Mouse (Mus musculus) liver (tissue): ENCODE results near the gene Cpox.

Source experiments
- DNase-seq: peaks from one replicate; pipeline ENCODE4 v3.0.0-alpha.2; 2020; ENCODE audit warnings: mixed read lengths

Gene Cpox

DNA sequence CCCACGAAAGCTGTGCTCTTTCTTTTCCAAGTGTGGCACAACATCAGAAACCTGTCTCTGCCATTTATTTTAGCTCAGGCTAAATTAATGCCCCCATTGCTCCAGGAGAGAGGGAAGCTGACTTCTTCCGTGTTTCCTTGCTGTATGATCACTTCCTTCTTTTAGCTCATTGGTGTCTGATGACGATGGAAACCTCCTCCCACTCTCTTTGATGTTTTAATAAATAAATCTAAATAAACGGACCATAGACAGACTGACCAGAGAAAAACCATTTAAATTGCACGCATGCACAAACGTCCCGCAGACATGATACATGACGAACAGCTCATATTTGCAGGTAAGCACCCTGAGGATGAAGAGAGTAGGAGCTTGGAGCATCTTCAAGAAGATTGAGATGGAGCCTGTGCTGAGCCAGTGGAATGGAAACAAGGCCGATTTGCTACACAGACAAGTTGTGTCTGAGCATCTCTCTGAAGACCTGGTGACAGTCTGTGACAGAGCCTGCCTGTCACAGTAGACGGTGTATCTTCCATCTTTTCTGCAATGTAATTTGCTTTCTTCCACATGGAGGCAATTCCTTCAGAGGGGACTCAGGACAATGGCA, 32.3 kb downstream of the Cpox start:
- DNase-seq: no peak

DNA sequence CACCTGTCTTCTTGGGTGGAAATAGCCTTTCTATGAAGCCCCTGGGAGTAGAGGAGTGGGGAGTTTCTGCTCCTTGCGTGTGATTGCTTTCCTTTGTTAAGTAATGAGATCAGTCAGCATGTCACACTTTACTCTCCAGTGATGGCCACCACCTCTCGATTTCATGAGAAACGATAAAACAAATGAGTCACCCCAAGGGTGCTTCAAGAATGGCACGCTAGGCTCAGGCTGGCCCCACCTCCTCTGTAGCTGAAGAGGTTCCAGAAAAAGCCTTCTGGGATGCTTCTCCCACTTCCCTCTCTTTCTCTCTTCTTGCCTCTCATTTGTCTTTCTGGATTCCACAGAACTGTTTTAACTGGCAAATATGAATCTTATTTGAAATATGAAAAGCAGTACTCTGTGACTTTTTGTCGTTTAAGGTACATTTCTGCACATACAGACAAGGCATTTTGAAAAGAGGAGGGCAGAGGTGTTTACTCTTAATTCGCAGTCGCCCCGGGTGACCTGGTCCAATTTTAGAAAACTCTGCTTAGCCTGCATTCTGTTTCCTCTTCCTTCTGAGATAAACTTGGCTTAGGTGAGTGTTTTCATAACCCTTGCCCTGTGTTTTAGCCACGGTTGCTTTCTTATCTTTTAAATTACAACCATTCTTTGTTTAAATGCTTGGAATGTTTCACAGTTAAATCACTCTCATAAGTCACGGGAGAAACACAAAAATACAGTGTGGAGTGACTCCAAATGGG, 33.5 kb downstream of the Cpox start:
- no peak for DNase-seq

DNA sequence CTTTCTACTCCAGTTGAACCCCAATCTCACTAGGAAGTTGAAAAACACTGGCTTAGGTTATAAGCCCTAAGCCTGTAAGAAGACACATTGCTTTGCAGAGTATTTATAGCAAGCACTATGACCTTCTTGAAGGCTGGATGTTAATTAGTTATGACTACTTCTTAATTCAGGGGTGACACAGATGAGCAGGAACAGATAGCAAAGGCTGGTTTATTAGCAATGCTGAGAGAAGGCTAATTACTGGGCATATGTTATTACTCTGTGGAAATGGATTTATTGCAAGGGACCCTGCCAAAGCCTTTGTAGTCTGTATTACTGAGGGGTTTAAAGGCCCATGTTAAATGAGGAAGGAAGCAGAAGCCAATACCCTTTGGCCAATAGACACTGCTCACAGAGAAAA, 34.9 kb downstream of the Cpox start:
- no peak for DNase-seq

DNA sequence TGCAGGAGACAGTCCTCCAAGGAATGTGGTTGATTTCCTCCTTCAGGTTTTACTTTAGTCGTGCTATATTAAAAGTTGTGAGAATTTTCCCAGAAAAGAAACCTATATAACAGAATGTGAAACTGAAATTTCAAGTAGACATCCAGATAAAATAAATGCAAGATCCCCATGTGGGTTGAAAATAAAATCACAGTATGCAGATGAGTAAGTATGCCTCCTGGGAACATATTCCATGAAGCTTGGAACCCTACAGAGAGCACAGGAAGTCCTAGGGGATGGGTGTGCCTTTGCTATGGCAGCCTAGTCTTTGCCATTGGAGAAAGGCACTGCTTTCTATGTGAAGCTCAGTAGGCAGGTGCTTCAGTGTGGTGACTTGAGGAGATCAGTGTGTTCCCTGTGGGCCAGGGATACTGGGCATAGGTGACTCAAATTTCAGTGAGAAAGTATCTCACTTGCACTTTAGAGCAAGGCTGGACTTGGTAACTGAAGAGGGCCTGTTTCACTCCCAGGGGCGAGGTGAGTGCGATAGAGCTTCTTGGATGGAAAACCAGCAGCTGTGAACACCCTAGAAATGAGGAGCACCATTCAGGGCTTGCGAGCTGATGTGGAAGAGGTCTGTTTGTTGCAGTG, 37.3 kb downstream of the Cpox start:
- no peak for DNase-seq

DNA sequence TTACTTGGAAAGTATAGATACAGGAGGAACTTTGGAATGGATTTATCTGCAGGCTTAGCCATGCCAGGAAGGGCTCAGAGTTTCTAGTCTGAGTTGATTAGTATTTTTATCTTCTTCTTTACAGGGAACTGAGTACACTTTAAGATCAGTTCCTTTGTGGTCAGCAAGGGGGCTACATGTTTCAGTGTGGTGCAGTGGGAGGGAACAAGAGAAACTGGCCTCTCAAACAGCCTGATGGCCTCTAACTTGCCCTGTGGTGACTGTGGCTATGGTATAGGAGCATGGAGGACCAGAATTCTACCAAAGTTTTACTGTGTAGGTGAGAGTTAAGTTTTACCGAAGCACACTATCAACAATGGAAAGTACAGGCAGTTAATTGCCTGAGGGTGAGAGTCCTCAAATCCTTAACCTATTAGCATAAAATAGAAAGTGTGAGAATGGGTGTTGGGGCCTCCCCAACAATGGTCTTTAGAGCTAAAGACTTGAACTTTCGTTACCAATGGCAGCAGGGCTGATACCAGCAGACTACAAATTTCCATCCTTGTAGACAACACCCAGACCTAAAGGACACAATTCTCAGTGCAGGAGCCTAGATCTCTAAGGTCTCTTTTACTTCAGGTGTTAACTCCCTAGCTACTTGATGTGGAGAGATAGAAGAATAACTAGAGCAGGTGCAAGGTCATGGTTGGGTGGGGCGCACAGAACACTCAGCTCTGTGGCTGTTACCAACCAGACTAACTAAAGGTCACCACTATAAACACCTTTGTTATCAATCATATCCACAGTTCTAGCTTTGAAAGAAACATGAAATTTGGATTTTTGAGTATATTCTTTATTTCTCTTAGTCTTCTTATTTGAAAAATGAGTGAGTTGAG, 38.7 kb downstream of the Cpox start:
- no peak for DNase-seq

DNA sequence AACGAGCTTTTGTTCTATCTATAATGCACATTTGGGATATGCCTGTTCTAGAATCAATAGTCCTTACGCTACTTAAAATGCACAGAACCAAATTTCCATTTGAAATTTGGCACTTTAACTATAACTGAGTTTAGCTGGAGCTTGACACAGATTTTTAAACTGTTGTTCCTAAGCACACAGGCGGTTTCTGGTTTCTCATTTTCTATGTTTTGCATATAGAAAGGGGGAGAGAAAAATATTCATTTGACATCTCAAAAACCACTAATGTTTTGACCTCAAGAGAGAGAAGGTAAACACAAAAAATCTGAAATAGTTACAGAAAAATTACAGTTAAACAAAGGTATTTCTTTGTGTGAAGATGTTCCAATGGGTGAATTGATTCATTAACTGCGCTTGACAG, 39.4 kb downstream of the Cpox start:
- DNase-seq: no peak

DNA sequence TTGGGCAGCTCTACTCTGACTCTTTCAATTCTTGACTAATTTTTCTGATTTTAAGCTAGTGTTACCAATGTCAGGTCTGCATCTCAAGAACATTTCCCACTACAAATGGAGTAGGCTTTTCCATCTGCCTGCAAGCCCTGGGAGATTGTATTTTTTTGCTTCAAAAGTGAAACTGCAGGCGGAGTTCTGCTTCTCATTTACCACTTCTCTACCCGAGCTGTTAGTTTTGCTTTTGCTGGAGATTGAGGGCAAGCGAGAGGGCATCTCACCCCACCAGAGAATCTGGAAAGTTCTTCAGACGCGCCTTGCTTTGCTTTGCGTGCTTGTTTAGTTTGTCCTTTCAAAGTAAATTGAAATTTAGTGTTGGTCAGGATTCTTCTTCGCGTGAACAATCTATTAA, 42.1 kb downstream of the Cpox start:
- DNase-seq: no peak

DNA sequence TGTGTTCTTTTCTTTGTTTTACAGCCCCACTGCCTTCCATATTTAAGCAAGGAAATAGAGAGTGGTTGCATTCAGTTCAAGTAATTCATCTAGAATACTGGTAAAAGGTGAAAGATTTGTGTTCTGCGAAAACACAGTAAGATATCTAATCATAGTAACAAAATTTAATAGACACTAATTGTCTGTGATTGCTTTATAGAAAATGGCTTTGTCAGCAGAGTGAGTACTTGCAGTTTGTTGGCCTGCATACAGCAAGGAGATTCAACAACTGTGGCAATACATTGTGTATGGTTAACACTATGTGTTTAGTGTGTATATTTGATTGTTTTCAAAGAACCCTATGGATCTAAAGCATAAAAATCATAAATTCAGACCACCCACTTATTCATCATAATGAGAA, 43.0 kb downstream of the Cpox start:
- no peak for DNase-seq

DNA sequence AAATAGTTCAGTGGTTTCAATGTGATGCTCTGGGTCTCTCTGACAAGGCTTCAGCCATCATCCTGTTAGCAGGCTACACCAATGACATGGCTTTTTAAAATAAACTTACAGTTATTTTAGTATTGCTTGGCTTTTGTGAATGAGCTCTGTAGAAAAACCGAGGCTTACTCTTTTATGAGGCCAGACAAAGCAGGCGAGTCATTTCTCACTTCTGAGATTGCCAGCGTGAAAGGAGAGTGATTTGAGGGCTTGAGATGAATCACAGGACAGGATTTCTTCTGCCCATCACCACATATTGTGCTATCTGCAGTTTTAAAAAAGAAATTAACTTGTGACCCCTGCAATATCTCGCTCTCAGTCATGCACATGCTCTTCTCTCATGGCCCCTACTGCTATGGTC, 44.9 kb downstream of the Cpox start:
- no peak for DNase-seq

DNA sequence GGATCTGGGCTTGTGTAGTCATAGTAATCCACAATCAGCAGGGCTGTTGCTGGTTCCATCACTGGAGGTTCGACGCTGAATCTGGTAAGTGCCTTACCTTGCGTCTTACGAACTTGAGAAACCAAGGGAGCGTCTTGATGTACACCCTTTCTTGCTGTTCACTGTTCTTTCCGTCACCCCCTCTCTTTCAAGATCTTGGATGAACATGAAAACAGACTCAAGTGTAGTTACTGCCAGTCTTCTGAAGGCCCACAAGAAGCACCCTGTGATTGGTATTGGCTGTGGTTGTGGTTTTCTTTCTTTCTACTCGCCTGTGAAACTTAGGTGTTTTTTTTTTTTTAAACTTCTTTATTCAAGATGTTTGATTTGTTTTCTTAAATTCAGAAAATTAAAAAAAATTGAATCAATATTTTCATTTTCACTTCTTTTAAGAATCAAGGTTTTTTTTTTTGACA, 48.6 kb downstream of the Cpox start, which contains the start of gene Gpr15:
TSS of gene Gpr15 (minus strand) at position 405 of the 455 bp plus-strand sequence.
- no peak for DNase-seq

DNA sequence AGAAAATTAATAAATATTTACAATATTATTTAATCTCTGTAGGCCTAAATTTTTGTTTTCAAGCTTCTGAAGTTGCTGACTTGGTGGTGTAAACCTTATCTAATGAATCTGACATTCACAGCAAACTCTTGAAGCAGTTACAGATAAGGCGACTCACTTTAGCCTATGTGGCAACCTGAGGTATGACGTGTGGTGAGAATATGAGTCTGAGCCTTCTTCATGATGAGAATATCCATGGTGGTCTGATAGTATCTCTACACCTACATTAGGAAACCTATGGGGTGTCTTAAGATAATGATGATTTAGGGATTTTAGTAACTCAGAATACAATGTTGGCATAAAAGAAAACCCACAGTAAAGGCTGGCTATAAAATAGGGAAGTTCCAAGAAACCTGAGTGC, 52.2 kb downstream of the Cpox start:
- no peak for DNase-seq

DNA sequence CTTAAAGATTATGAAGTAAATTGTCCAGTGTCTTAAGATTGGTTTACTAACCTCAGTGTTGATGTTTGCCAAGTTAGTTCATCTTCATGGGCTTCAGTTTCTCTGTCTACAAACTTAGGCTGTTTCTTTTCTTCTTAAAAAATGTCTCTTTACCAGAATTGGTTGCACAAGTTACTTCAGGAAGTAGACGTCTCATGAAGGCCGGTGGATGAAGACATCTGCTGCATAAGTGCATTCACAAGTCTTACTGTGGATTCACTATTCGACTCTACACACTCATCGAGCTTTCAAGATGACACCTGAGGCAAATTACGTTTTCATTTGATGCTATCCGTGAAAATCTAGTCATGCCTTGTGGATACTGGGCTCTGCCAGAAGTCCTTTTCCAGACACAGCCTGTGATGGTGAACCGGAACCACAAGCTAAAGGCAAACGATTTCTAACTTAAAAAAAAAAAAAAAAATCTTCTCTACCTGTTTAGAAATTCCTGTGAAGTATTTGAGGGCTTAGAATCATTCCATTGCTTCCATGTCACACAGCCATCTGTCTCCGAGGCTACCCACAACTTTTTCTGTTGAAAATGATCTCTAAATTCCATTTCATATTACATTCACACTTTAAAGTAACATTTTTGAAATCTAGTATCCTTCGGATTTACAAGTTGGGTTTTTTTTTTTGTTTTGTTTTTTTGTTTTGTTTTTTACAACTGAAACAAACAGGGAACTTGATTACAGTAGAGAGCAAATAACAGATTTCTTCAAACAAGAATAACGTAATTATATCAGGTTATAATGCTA, 56.8 kb downstream of the Cpox start:
- no peak for DNase-seq

DNA sequence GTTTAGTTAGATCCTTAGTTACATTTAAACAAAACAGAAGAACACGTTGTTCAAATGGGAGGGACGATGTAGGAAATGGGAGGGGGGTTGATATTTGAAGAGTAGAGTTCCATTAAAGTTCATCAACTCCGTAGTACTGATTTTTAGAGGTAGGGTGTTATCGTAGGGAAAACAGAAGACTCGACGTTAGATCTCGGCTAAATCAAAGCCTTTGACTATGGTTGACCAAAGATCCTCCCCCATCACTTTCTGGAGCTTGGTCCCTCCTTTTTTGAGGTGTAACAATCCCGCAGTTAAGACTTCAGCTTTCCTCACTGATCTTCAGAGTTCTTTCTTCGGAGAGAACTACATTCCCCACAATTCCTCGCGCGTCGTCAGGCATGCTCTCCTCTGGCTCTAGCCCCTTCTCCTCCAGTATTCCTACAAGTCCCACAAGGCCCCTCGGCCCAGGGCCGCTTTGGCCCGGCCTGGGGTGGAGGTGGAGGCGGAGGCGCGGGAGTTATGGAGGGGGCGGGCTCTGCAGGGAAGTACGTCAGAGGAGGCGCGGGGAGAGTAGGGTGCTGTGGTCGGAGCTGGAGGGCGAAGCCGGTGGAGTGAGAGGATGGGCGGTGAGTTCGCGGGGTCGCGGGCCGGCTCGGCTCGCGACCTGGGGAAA, 57.5 kb downstream of the Cpox start, which contains the start of gene Cldnd1:
TSS of gene Cldnd1 (plus strand) at position 434 of the 655 bp plus-strand sequence.
- peak; percentile 96 for DNase-seq

DNA sequence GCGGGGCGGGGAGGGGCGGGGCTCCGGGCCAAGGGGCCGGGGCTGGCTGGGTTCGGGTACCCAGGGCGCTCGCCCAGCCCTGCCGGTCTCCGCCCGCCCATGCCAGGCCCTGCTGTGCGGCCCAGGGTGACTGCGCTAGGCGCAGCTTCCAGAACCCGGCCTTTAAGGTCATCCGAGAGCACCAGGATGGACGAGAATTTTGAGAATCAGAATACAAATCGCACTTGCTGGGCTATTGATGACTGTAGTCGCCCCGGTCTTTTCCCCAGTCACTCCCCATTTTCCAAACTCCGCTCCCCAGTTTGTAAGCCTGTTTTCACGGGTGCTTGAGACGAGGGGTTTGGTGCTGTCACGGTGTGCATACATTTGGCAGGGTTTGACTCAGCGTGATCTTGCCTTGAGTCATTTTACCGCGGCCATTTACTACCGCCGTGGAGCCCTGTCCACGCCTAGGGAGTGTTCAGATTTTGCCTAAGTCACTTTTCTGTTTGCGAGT, 58.1 kb downstream of the Cpox start:
- DNase-seq: peak; percentile 18

DNA sequence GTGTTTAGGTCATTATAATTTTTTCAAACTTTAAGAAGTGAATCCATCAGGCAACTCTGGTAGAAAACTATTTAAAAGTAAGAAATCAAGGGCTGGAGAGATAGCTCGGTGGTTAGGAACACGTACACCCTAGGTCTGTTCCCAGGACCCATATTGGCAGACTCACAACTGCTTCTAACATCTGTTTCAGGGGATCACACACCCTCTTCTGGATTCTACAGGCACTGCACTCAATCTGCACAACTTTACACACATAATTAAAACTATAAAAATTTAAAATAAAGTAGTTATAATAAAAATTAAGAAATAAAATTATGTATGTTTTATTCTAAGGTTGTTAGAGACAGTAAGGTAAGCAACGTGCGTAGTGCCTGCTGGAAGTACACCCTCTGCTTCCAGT, 68.1 kb downstream of the Cpox start:
- DNase-seq: no peak

DNA sequence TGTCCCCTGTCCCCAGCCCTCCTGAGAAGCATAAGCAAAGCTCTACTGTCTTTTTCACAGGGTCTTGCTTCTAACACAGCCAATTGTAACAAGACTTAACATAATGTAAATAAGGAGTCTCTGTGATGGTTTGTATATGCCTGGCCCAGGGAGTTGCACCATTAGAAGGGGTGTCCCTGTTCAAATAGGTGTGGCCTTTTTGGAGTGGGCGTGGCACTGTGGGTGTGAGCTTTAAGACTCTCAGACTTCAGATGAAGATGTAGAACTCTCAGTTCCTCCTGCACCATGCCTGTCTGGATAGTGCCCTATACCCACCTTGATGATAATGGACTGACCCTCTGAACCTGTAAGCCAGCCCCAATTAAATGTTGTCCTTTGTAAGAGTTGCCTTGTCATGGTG, 68.7 kb downstream of the Cpox start:
- peak; percentile 51 for DNase-seq

DNA sequence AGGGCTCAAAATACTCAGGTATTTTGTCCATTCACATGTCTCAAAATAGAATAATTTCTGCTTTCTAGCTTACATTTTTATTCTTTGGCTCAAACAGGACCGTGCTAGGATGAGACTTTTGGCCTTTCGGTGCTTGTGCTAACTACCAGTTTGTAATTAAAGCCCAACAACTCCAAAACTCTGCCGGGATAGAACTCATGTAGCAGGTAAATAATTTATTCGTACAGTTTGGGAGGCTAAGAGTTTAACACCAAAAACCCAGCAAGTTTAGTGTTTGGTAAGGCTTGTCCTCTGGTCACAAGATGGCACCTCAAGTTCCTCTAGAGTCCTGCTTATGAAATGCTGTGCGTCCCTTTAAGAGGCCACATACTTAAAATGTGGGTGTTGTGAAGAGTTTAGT, 70.7 kb downstream of the Cpox start:
- no peak for DNase-seq

DNA sequence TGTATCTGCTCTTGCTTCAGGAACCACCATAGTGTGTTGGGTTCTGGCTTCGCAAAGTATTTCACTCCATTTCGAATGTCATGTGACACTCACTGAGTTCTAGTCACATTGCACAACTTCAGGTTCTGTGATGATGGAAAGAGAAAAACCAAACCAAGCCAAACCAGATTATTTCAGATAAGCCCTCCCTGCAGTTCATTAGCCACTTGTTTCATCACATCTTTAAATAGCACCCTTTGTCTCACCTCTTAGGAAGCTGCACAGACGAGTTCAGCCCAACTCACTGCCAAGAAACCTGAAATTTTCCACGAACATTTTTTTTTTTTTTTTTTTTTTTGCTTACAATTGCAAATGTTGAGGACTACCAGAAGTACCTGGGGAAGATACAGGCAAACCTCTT, 76.6 kb downstream of the Cpox start:
- no peak for DNase-seq

DNA sequence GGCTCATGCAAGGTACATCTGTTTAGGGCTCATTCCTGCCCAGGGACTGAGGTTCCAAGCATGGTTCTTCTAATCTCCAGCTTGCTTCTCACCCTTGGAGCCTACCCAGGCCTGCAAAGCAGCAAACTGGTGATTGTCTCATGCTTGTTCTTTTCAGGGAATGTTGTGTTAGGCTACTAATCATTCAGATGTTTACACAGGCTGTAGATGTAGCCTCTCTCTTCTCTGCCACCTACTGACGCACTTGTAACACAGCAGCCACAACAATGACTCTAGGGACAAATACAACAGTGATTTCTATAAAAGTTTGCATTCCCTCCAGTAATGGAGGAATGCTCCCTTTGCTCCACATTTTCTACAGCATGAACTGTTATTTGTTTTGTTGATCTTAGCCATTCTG, 81.2 kb downstream of the Cpox start:
- no peak for DNase-seq

DNA sequence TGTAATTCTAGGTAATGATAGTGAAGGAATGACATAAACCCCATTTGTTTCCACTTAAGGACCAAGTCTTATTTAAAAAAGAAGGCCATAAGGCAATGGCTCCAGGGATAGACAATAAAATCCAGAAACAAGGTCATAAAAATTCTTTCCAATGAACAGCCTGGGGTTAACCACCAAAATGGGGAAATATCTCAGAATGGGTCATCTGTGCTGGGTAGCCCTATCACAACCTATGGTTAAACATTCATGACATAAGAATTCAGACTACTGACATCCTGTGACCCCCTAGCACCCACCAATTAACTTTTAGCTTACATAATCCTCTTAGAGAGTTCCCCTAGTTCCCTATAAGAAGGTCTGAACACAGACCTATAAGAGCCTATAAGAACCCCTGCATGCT, 86.1 kb downstream of the Cpox start:
- no peak for DNase-seq

DNA sequence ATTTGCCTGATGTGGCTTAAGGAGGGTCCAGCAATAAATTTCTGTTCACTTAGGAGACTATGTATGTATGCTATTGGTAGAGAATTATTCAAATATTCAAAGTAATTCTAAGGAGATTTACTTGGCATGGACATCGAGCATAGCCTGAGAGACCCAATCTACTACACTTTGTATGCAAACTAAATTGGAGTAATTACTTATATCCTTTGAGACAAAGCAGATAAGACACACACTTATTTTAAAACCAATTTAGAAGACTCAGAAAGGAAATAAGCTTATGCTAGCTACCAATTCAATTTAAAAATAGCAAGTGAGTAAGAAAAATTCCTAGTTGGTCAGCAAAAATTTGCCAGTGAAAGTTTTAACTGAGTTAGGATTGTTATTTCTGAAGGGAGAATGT, 93.0 kb downstream of the Cpox start, which contains the start of gene Olfr172:
TSS of gene Olfr172 (minus strand) at position 101 of the 400 bp plus-strand sequence.
- DNase-seq: no peak
